Mouse (Mus musculus): ENCODE results near the gene Krtap13-1.
"Not testable (repeated sequence)": the region's sequence is repeated elsewhere in the genome, so short reads cannot be mapped to it uniquely, and the experiment has no call there.

Gene Krtap13-1

GRCm38 (mm10) chr16:88728812-88729275, at the start of gene Krtap13-1:
Gene Krtap13-1, plus strand, starts transcription at chr16:88728862.
- no peak for DNase-seq

GRCm38 (mm10) chr16:88679099-88679498, 49.6 kb upstream of the Krtap13-1 start:
- no peak for DNase-seq

DNA sequence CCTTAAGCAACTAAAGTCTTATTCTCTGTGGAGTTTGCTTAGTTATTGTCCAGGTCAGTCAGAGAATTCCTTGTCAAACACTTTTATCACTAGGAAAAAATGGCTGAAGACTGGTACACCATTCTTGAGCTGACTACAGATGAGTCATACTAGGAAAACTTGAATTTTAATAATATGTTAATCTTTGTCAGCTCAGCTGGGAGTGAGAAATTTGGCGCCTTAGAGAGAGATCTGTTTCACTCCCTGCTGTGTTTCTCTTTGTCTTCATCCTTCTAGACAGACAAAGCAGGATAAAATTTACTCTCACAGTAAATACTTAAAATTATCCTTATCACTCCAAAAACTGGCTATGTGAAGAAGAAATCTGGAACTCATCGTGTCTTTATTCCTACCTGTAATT, 47.4 kb upstream of the Krtap13-1 start:
- no peak for DNase-seq

DNA sequence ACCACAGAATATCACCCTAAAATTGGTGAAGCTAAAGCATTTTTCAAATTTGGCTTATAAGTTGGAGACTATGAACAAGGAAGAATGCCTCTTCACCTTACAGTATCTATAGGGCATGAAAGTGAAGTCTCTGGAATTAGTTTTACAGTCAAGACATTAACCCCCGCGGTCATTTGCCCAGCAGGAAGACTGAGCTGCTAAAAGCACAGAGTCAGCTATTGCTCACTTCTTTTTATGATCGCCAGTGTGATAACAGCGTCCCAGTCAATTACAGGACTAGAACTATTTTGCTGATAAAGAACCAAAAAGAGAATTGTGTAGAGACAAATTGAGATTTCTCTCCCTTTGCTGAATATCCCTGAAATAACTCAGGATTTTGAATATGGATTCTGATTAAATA, 32.4 kb upstream of the Krtap13-1 start:
- DNase-seq = no peak

- no peak for DNase-seq
These were observed 27.4 kb upstream of the Krtap13-1 start for GRCm38 (mm10) chr16:88701072-88701864.

DNA sequence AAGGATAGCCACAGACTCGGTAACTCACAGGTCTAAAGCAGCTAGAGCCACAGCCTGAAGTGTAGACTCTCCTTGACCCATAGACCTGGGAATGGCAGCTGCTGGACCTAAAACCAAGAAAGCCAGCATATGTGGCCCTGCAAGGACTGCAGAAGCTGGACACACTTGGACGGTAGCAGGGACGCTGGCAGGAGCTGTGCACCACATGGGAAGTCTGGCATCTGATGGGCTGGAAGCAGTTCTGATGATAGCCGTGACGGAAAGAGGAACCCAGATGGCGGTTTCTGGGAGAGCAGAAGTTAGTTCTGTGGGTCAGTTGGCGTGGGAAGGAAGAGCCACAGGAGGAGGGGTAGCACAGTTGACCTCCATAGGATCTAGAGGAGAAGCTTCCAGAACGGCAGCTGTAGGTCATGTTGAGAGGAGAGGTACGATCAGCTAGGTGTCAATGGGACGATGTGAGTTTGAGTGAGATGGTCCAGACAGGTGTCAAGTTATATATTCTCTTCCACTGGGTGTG, 21.1 kb upstream of the Krtap13-1 start, which contains the start of gene 2310061N02Rik:
TSS of gene 2310061N02Rik (minus strand) at position 467 of the 517 bp plus-strand sequence.
- no peak for DNase-seq

DNA sequence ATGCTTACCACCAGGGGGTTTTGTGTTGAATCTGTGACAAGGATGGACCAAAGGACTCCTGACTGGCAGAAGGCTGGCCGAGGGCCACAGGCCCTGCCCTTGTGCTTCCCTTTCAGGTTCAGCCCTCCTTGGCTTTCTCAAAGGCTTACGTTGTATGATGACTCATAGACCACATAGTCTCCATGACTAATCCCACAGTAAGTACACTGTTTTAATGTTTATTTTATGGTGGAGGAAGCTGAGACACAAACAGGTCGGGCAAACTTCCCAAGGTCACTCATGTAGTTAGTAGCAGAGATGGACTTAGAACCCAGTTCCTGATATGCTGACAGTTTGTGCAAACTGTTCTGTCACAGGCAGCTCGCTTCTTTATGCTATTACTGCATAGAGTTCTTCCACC, 17.9 kb upstream of the Krtap13-1 start:
- no peak for DNase-seq

GRCm38 (mm10) chr16:88711245-88711644, 17.4 kb upstream of the Krtap13-1 start:
- DNase-seq = no peak

GRCm38 (mm10) chr16:88716549-88716948, 12.1 kb upstream of the Krtap13-1 start:
- no peak for DNase-seq

- no peak for DNase-seq
These were observed 8.6 kb upstream of the Krtap13-1 start for GRCm38 (mm10) chr16:88720031-88720430.

- DNase-seq = no peak
These were observed 6.7 kb downstream of the Krtap13-1 start for GRCm38 (mm10) chr16:88735391-88735790.

GRCm38 (mm10) chr16:88744750-88745340, 16.2 kb downstream of the Krtap13-1 start:
- no peak for DNase-seq

DNA sequence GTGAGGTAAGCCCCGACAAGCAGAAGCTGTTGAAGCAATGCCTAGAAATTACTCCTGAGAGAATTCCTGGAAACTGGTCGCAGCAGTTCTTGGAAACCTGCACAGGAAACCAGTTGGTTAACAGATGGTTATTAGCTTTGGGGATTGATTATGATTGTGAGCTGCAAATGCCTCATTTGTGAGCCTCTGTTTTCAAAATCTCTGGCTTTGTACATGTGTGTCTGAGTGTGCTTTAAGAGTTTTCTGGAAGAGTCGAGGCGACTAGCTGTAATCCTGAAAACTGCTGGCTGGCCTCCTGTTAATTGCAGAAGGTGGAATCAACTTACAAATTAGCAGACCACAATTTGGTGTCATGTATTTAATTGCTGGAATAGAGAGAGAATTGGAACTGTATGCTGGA, 19.3 kb downstream of the Krtap13-1 start:
- DNase-seq = no peak

GRCm38 (mm10) chr16:88751535-88751934, 22.9 kb downstream of the Krtap13-1 start, which contains the start of gene Krtap13:
Gene Krtap13, minus strand, starts transcription at chr16:88751635.
- not testable (repeated sequence) for DNase-seq

- not testable (repeated sequence) for DNase-seq
These were observed 29.9 kb downstream of the Krtap13-1 start, which contains the start of gene 2310034C09Rik for GRCm38 (mm10) chr16:88758547-88758946. Gene 2310034C09Rik, plus strand, starts transcription at chr16:88758847.

DNA sequence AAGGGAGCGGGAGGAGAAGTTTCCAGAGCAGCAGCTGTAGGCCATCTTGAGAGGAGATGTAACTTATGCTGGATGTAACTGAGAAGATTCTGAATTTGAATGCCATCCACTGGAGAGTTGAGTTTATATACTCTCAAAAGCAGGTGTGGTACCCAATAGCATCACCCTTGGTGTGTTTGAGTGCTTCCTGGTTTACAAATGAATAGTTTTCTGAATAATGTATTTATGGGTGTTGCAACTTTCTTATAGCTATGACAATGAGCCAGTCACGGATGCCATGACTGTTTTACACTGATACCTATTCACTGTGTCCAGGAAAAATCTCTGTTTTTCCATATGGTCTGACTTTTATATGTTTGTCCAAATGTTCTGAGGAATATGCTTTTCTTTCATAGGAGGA, 45.4 kb downstream of the Krtap13-1 start, which contains the start of gene 2310057N15Rik:
TSS of gene 2310057N15Rik (minus strand) at position 101 of the 400 bp plus-strand sequence.
- DNase-seq = no peak

- no peak for DNase-seq
These were observed 48.9 kb downstream of the Krtap13-1 start, which contains the start of gene Gm5965 for GRCm38 (mm10) chr16:88777596-88777995. Gene Gm5965, plus strand, starts transcription at chr16:88777896.

Measured in kidney, adult 11 months (tissue).